Mouse (Mus musculus) activated CD4-positive, CD25-positive, alpha-beta regulatory T cell, adult 4 months (primary cell): Measurements from ENCODE around the gene Gm38100. TPM values are rescaled to one million over a fixed set of nuclear protein-coding genes. Genes with fewer than 3 reads are reported as not detected.

Source experiments
- ATAC-seq: one replicate; pipeline ENCODE4 v1.8.0; 2017
- polyA plus RNA-seq, 2 experiments: library from polyadenylated mRNA; unstranded; fragments of 100-300 nt; shearing (Covaris generic); gene quantifications; one replicate each; pipeline ENCODE4 v1.2.1; 2017

The Gm38100 gene
- polyA plus RNA-seq, 2 experiments from 2014 or later, result not detected

- no peak for ATAC-seq
These were observed 50.6 kb downstream of the Gm38100 start for GRCm38 (mm10) chr1:175970710-175971109.

Other genes with a start within 250 kb of the Gm38100 start
- gene Opn3, start 227.6 kb upstream of the Gm38100 start, polyA plus RNA-seq, result not detected
- under 1 TPM; 0.38 to 0.84 TPM for gene Chml, start 227.4 kb upstream of the Gm38100 start, polyA plus RNA-seq
- gene Wdr64, start 221.7 kb upstream of the Gm38100 start, polyA plus RNA-seq, result not detected
- gene Exo1, start 39.7 kb upstream of the Gm38100 start, polyA plus RNA-seq, result 10 to 100 TPM in 1 of 2 experiments, 1 to 10 TPM in 1; 8.2 to 15.8 TPM
- gene Rbm8a2, start 58.8 kb downstream of the Gm38100 start, polyA plus RNA-seq, result 1 to 10 TPM in 1 of 2 experiments, not detected in 1; 3.2 TPM